Mouse (Mus musculus): Measurements from ENCODE around the gene Akap17b.
"Not testable (repeated sequence)": the region's sequence is repeated elsewhere in the genome, so short reads cannot be mapped to it uniquely, and the experiment has no call there.

The Akap17b gene

DNA sequence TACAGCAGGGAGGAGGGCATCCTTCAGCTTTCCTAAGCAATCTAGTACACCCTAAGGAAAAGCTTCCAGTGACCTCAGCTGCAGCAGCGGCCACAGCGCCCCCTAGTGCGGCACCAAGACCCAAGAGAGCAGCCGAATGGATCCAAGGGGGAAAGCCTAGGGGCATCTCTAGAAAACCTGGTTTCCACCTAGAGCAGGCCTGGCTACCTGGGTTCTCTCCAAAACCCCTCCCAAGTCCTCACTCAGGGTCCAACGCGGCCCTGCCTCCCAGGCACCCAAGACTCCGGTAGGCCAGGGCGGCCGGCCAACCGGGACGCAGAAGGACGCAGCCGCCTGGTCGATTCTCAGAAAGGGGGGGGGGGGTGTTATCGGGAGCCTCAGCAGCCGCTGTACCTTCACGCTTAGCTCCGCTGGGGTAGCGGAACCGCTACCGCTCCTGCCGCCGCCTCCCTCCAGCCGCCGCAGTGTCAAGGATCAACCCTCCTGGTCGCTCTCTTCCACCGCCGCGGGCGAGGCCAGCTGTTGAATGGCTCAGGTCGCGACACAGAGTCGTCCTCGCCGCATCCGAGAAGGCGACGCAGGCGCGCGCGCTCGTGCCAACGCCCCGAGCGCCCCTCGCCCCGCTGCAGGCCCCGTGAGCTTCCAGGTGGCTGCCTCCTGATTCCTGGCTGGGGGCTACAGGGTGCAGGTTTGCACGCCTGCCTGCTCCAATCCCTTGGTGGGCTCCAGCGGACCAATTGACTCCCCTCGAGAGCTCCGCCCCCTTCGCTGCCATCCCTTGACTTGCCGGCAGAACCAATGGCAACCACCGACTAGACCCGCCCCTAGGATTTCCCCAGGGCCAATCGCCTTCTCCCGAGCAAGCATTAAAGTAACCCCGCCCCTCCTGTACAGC lies at the start of gene Akap17b:
Gene Akap17b (minus strand): TSS at position 739 of the 895 bp plus-strand sequence.
- DNase-seq (ENCODE audit: low spot score in 2 of 2) = peak; percentile 78

DNA sequence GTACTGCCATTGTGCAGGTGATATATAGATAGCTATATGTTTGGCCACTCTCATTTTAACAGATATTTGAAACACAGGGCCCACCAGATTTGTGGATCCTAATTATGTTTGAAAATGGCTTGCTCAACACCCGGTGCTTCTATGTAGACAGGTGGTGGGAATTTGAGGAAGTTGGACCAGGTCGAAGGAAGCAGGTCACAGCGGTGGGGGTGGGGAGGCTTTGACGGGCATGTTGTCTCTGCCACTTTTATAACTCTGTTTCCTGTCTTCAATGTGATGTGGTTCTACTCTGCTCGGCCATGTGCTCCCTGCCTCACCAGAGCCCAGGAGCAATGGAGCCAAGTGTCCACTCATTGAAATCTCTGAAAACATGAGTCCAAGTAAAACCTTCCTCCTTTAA lies 46.2 kb upstream of the Akap17b start:
- DNase-seq (ENCODE audit: low spot score in 2 of 2) = no peak

DNA sequence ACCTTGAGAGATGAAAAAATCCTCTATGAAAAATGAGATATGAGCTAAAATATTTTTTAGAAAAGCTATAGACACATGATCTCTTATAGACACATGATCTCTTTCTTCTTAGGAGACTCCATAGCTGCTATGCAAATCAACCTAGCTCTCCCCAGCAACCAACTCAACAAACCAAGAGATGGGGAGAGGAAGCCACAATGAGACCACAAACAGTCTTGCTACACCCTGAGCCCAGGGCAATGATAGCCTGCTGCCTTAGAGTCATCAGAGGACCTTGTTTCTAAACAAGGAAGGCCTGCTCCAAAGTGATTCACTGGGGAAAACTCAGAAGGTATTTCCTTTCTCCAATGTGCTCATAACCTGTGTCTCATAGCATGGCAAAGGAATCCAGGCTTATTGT lies 44.5 kb upstream of the Akap17b start:
- DNase-seq (ENCODE audit: low spot score in 2 of 2) = no peak

DNA sequence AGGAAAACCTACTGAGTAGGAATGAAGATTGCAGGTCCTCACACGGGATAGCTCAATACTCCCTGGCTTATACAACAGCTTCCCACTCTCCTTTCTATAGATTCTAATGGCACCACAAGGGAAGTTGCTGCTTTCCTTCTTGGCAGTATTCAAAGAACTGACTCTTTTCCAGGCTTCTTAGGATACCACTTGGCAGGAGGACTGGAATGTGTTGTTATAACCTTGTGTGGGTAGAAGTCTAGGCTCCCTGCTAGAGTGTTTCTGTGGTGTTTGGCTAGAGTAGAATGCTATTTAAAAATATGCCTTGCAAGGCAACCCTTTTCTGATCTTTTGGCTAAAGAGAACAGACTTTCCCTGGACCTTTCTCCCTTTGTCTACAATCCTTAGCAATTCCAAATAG lies 31.6 kb upstream of the Akap17b start:
- peak in 1 of 2 experiments; percentile 1 for DNase-seq (ENCODE audit: low spot score in 2 of 2)

DNA sequence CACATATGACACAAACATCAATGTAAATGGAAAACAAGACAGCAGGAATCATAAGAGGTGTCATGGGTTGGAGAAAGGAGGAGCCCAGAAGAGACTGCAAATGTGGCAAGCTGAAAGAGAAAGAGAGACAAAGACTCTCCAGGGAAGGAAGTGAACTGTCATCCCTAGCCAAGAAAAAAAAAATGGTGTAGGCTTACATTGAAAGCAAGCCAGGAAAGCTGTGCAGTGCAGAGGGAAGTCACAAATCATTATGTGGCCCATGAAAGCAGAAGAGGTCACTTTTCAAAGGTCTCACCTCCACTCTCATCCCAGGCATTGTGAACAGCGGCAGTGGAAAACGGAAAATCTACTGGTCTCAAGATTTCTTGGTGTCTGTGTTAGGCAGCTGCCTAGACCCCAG lies 27.5 kb upstream of the Akap17b start:
- no peak for DNase-seq (ENCODE audit: low spot score in 2 of 2)

DNA sequence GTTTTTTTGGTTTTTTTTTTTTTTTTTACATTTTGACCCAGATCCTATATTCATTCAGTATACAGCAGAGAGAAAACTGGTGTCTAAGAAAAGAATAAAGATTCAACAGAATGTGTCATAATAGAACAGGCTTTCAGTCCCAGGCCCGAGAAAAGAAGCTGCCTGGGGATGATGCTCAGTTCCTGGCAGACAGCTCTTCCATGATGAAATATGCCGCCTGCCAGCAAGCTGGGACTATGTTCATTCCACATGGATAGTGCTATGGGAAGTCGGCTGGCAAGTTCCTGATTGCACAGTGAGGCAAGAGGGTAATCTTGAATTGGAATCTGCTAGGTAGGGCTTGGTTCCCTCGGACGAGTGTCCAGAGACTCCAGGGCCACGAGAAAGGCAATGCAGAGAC lies 5.1 kb downstream of the Akap17b start:
- DNase-seq (ENCODE audit: low spot score in 2 of 2) = peak in 1 of 2 experiments; percentile 20

DNA sequence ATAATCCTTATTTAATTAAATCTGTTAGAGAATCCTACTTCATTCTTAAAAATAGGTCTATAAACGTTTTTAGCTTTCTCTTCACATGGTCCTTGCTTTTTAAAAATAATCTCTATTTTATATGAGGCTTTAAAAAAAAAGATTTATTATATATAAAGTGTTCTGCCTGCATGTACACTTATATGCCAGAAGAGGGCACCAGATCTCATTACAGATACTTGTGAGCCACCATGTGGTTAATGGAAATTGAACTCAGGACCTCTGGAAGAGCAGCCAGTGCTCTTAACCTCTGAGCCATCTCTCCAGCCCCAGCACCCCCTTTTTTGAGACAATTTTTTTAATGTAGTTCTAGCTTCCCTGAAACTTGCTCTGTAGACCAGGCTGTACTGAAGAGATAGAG lies 14.4 kb downstream of the Akap17b start:
- no peak for DNase-seq (ENCODE audit: low spot score in 2 of 2)

DNA sequence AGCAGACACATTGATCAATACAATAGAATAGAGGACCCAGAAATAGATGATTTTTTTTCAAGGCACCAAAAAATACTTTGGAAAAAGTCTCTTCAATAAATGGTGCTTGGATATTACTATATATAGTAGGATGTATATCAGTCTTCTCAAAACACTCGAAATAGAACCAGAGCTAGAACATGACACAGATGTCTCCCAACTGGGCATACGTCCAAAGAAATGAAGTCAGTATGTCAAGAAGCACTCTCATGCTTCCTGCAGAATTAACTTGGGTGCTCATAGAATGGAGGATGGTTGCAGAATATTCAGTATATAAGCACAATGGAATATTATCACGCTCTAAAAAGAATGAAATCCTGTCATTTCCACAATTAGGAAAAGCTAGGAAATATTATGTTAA lies 17.1 kb downstream of the Akap17b start:
- DNase-seq (ENCODE audit: low spot score in 2 of 2) = peak; percentile 16

DNA sequence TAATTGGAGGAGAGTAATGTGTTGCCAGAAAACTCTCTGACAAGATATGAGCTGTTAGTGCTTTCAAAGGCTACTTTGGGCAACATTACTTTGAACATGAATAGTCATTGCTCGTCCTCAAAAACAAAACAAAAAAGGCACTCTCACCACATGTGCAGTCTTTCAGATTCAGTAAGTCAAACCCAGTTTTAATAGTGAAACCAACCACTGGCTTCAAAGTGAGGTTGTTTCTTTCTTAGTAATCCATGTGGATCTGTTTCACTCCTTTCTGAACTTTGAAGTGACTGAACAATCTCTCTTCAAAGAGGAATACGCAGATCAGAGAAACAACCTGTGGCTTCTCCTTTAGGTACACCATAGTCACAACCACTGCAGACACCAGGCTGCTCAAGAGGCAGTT lies 36.1 kb downstream of the Akap17b start:
- no peak for DNase-seq (ENCODE audit: low spot score in 2 of 2)

DNA sequence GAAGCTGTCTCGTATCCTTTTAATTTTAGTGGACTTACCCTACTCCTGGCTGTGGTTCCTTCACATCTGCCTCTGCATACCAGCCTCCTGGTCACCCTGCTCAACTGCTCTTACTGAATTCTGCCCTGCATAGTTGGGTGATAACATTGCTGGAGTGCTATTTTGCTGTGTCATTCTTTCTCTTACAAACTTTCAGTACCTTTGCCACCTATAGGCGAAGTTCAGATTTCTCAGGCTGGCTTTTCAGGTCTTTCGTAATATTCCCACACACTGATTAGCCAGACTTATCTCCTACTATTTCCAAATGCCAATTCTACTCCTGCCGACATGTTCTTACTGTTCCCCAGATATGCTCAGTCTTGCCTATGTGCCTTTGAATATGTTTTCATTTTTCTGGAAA lies 41.2 kb downstream of the Akap17b start:
- no peak for DNase-seq (ENCODE audit: low spot score in 2 of 2)

DNA sequence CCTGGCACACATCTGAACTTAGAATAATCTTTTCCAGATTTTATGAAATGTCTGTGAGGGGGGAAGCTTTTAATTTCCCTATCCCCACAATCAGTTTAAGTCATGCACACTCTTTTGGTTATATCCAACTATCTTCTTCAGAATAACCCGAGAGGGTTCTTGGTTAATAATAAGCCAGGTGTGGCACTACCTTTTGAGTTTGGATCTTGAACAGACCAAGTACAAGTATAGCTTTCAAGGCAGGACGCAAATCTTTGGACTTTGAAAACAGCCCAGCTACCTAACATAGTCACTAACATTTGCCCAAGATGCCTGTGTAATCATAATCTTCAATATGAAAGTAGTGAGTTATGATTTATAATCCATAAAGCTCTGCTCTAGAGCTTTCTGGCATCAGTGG lies 42.3 kb downstream of the Akap17b start:
- DNase-seq (ENCODE audit: low spot score in 2 of 2) = no peak

DNA sequence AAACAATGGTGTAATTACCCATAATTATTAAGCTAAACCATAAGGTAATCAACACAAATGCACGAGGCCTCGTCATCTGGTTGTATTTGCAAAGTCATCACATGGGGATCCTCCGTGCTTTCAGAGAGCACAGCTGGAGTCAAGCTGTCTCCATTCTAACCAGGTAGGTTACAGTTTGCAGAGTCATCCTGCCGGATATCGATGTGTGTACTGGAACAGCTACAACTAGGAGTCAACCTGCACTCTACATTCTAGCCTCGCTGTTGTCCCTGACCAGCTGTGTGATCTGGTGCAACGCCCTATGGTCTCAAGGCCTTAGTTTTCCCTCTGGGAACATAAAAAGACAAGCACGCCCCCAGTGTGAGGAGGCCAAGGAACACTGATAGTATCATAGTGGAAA lies 45.1 kb downstream of the Akap17b start:
- no peak for DNase-seq (ENCODE audit: low spot score in 2 of 2)

DNA sequence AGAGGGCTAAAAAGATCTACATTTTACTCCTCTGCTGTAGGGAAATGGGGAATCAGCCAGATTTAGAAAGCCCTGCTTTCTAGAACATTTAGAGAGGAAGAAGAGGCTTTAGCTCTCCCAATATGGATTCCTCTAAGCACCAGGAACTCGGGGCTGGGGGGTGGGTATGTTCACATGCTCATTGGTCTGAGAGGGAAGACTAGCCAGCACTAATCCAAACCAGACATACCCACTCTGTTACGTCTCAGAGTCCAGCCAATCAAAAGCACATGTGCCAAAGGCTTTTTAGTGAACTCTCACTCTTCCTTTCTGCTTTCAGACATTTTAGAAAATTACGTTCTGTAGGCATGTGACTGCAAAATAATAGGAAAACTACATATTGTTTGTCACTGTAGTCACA lies 45.5 kb downstream of the Akap17b start:
- DNase-seq (ENCODE audit: low spot score in 2 of 2) = no peak

DNA sequence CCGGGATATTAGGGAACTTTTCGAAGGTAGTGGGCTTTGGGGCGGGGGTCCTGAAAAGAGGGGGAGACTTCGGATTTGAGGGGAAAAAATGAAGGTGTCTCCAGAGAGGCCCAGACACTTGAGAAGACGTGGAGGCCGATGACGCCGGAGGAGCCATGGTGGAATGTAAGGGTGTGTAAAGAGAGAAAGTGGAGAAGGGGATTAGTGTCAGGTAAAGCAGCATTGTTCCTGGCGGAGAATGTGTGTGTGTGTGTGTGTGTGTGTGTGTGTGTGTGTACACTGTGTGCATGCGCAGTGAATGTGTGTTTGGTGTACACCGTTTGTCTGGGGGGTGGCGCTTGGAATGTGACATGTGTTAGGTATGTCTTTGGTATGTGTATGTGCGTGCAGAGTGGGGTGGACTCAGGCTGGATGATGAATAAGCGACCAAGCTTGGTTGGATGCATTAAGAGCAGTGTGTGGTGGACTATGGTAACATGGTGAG lies 46.3 kb downstream of the Akap17b start:
- peak in 1 of 2 experiments; percentile 13 for DNase-seq (ENCODE audit: low spot score in 2 of 2)

DNA sequence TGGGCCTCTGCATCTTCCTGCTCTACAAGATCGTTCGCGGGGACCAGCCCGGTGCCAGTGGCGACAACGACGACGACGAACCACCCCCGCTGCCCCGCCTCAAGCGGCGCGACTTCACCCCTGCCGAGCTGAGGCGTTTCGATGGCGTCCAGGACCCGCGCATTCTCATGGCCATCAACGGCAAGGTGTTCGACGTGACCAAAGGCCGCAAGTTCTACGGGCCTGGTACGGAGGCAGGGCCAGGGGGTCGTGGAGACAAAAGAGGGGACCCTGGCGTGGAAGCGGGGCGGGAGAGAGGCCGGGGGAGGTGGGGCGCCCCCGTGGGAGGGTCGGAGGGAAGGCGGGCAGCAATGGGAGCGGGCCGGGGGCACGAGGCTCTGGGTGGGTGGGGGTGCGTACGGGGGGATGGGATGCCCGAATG lies 46.8 kb downstream of the Akap17b start:
- no peak for DNase-seq (ENCODE audit: low spot score in 2 of 2)

DNA sequence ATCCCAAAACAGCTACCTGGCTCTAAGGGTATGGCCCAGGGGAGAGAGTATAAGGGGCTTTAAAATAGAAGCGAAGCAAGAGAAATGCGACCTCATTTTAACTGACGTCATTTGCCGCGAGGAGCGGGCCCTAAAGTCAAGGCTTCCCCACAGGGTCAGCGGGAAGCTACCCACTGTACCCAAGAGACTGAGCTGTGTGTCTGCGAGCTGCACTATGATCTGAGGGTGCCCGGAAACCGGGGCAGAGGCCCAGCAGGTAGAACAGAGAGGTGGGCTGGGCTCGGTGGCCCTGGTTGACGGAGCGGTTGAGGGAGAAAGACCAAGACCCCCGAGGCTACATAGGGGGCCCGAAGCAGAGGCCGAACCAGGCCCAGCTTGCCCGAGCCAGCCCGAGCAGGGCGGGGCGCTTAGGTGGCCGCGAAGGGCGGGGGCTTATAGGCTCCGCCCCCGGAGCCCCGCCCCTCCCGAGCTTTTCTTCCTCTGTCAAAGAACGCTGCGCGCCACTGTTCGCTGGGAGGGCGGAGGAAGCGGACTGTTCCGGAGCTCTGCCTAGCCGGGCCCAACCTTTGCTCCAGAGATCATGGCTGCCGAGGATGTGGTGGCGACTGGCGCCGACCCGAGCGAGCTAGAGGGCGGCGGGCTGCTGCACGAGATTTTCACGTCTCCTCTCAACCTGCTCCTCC lies 47.3 kb downstream of the Akap17b start, which contains the start of gene Pgrmc1:
Gene Pgrmc1 (plus strand): TSS at position 500 of the 683 bp plus-strand sequence.
- DNase-seq (ENCODE audit: low spot score in 2 of 2) = peak; percentile 73 to 78

DNA sequence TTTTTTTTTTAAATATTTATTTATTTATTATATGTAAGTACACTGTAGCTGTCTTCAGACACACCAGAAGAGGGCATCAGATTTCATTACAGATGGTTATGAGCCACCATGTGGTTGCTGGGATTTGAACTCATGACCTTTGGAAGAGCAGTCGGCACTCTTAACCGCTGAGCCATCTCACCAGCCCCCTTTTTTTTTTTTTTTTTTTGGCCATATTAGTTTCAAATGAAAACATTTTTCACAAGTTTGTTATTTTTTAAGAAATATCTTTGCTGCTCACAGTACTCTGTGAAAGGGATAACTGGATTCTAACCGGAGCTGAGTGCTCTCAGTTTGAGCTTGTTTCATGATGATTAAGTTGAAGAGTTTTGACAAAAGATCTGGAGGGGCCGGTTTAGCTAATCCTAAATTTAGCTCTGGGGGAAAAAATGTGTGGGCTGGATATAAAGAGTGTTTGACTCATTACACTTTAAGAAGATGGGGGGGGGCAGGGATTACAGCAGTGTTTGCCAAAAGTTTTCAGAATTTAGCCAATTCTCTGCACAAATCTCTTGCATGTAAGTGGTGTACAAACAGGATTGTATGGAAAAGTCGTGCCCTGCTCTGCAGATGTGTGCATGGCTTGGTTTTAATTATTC lies 48.6 kb downstream of the Akap17b start:
- not testable (repeated sequence) for DNase-seq (ENCODE audit: low spot score in 2 of 2)

DNA sequence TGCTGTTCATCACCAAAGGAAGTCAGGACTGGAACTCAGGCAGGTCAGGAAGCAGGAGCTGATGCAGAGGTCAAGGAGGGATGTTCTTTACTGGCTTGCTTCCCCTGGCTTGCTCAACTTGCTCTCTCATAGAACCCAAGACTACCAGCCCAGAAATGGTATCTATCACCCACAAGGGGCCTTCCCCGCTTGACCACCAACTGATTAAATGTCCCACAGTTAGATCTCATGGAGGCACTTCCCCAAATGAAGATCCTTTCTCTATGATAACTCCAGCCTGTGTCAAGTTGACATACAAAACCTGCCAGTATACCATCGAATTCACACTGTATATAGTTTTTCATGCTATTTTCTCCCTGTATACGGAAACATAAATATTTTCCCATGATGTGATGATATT lies 49.9 kb downstream of the Akap17b start:
- no peak for DNase-seq (ENCODE audit: low spot score in 2 of 2)

DNA sequence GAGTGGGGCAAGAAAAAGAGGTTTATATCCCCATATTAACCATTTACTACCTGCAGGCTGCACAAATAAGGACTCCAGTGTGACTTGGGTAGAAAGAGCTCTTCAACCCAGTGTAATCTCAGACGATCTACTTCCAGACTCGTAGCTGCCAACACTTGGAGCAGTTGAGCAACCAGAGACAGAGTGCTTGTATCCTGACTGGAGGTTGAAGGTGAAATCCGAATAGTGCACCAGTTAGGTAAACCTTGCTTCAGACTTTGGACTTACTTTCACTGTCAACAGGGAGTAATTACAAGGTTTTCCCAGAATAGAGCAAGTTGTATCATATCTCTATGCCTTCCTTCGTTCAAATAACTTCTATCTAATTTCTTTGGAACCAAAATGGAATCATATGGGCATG lies 53.7 kb downstream of the Akap17b start:
- no peak for DNase-seq (ENCODE audit: low spot score in 2 of 2)

DNA sequence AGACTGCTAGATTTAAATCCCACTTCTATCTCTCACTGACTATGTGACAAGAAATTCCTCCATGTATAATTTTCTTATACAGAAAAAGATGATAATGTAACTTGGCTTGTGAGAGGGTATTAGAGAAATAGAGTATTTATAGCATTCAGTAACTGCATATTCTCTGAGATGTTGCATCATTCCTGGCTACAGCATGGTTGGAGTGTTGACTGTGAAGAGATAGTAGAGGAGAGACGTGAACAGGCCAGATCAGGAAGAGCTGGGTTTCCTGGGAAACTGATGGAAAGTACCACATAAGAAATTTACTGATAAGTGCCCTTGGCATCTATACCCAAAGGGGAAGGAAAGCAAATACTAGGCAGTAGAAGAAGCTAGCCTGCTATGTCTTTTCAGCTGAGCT lies 54.1 kb downstream of the Akap17b start:
- DNase-seq (ENCODE audit: low spot score in 2 of 2) = no peak

DNA sequence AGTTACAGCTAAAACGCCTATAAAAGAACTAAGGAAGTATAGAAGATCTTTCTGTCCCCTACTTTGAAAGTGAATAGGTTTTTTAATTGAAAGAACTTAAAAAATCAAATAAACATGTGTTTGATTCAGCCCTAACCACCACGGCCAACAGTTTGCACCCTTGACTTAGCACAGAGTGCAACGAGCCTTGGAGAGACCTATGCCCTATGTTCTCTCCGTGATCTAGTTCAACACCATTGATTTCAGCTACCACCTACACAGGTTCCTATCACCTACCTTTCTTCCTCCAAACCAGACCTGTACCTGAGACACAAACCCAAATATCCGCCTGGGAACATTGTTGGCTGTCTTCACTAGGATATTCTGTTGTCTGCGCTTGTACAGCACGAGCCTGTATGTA lies 54.9 kb downstream of the Akap17b start:
- no peak for DNase-seq (ENCODE audit: low spot score in 2 of 2)
